Mouse (Mus musculus) forebrain, embryonic 10.5 days (tissue): ENCODE results near the gene Wdr37. TPM values are rescaled to one million over a fixed set of nuclear protein-coding genes. Genes with fewer than 3 reads are reported as not detected.
A peak's percentile ranks its signal among the peaks of the same experiment; 100 is the strongest.

Experiments used
- DNase-seq: peaks from one replicate; pipeline ENCODE4 v3.0.0-alpha.2; 2017; ENCODE audit warnings: low spot score; ENCODE audit errors: extremely low spot score
- H3K27ac ChIP-seq: fragments of 300-500 bp; sonication (generic); 2 replicates; pipeline ENCODE4 v1.5.1; 2016; ENCODE audit warnings: mild to moderate bottlenecking
- H3K27me3 ChIP-seq: fragments of 300-500 bp; sonication (generic); 2 replicates; pipeline ENCODE4 v1.6.1; 2016; ENCODE audit warnings: mild to moderate bottlenecking; ENCODE audit not compliant: poor library complexity, severe bottlenecking
- H3K36me3 ChIP-seq: fragments of 300-500 bp; sonication (generic); replicated peaks from 2 replicates; pipeline ENCODE4 v1.6.1; 2016; ENCODE audit warnings: mild to moderate bottlenecking, moderate library complexity
- H3K4me1 ChIP-seq: fragments of 300-500 bp; sonication (generic); 2 replicates; pipeline ENCODE4 v1.6.1; 2016
- H3K4me3 ChIP-seq: fragments of 300-500 bp; sonication (generic); 2 replicates; pipeline ENCODE4 v1.5.1; 2016; ENCODE audit warnings: mild to moderate bottlenecking, moderate library complexity
- H3K9me3 ChIP-seq: fragments of 300-500 bp; sonication (generic); 2 replicates; pipeline ENCODE4 v1.6.1; 2016; ENCODE audit warnings: mild to moderate bottlenecking, moderate library complexity
- WGBS: fragments of 180-500 bp; shearing (Covaris S2); methylation state at CpG from one replicate; pipeline ENCODE4 v1.1.7; 2016; 5-methylcytosine and 5-hydroxymethylcytosine counted together
- microRNA-seq: library from miRNA; unstranded; fragments of <30 nt; microRNA quantifications from one replicate; pipeline ENCODE4, GENCODE M21; 2017
- polyA plus RNA-seq: library from polyadenylated mRNA; unstranded; fragments of >200 nt; fragmentation: Nextera tagmentation; extraction: Ambion mirVana; gene quantifications from 2 replicates; pipeline ENCODE4 v1.2.1, GENCODE M21; 2016

Wdr37 gene
- polyA plus RNA-seq, 1 experiment from 2014 or later, result 32.1 TPM

- no peak for DNase-seq
- peaks cover 4% of the 10 kb centered on the region for H3K4me1 ChIP-seq
- no peaks in the 10 kb centered on the region for H3K36me3 ChIP-seq
- H3K4me3 ChIP-seq, result no peak overlapping the region
- no peaks in the 10 kb centered on the region for H3K27me3 ChIP-seq
- H3K9me3 ChIP-seq, result no peaks in the 10 kb centered on the region
- 88% methylated on average over 10 of the region's 10 CpGs for WGBS
- no peak overlapping the region for H3K27ac ChIP-seq
Observed at GRCm38 (mm10) chr13:8783686-8784307, 87.9 kb downstream of the Wdr37 start.

GRCm38 (mm10) chr13:8782636-8783035 lies 89.1 kb downstream of the Wdr37 start:
- no peaks in the 10 kb centered on the region for H3K36me3 ChIP-seq
- H3K9me3 ChIP-seq, result no peaks in the 10 kb centered on the region
- WGBS, result 69% methylated on average over 4 of the region's 4 CpGs
- H3K27ac ChIP-seq, result no peak overlapping the region
- H3K27me3 ChIP-seq, result no peaks in the 10 kb centered on the region
- peaks cover 4% of the 10 kb centered on the region for H3K4me1 ChIP-seq
- no peak overlapping the region for H3K4me3 ChIP-seq
- no peak for DNase-seq

GRCm38 (mm10) chr13:8780441-8780840 lies 91.3 kb downstream of the Wdr37 start:
- H3K27me3 ChIP-seq, result no peaks in the 10 kb centered on the region
- H3K36me3 ChIP-seq, result no peaks in the 10 kb centered on the region
- H3K4me1 ChIP-seq, result peaks cover 4% of the 10 kb centered on the region
- WGBS, result 53% methylated on average over 4 of the region's 4 CpGs
- H3K9me3 ChIP-seq, result no peaks in the 10 kb centered on the region
- H3K27ac ChIP-seq, result no peak overlapping the region
- no peak overlapping the region for H3K4me3 ChIP-seq
- DNase-seq, result peak; percentile 37

GRCm38 (mm10) chr13:8770616-8771015 lies 101.1 kb downstream of the Wdr37 start:
- WGBS, result 88% methylated on average over 4 of the region's 4 CpGs
- no peak for DNase-seq
- Histone ChIP-seq H3K36me3 (no peaks in the 10 kb centered on the region), H3K27ac (no peak overlapping the region), H3K9me3 (peaks cover 4% of the 10 kb centered on the region; the same call in 1 of the 2 replicates), H3K4me1 (peaks cover 6% of the 10 kb centered on the region; the same call in 1 of the 2 replicates), H3K27me3 (no peaks in the 10 kb centered on the region), H3K4me3 (no peak overlapping the region)

- no peaks in the 10 kb centered on the region for H3K36me3 ChIP-seq
- no peak overlapping the region for H3K4me3 ChIP-seq
- peaks cover 3% of the 10 kb centered on the region; the same call in 1 of the 2 replicates for H3K4me1 ChIP-seq
- H3K27ac ChIP-seq, result no peak overlapping the region
- H3K9me3 ChIP-seq, result peaks cover 4% of the 10 kb centered on the region; the same call in 1 of the 2 replicates
- no peaks in the 10 kb centered on the region for H3K27me3 ChIP-seq
- WGBS, result 95% methylated on average over 7 of the region's 7 CpGs
- DNase-seq, result no peak
Observed at GRCm38 (mm10) chr13:8769654-8770227, 102.0 kb downstream of the Wdr37 start.

- no peaks in the 10 kb centered on the region for H3K9me3 ChIP-seq
- no peaks in the 10 kb centered on the region for H3K27me3 ChIP-seq
- no peak for DNase-seq
- H3K27ac ChIP-seq, result no peak overlapping the region
- no peaks in the 10 kb centered on the region for H3K4me1 ChIP-seq
- no peaks in the 10 kb centered on the region for H3K36me3 ChIP-seq
- WGBS, result 68% methylated on average over 8 of the region's 8 CpGs
- no peak overlapping the region for H3K4me3 ChIP-seq
Observed at GRCm38 (mm10) chr13:8760940-8761339, 110.8 kb downstream of the Wdr37 start.

Small RNA genes within 50 kb of the gene (microRNA-seq; reads per million reads assigned to microRNA genes)
- gene Gm22750, result not detected

Other genes starting within 250 kb of the Wdr37 start
- 175 and 182 TPM in 2 replicates for gene Idi1, start 13.6 kb upstream of the Wdr37 start, polyA plus RNA-seq
- gene Gm9745, start 76.3 kb upstream of the Wdr37 start, polyA plus RNA-seq, result not detected in 2 replicates
- 0.10 and 0.14 TPM in 2 replicates for gene Idi2, start 81.0 kb upstream of the Wdr37 start, polyA plus RNA-seq
- gene Gtpbp4, start 124.2 kb upstream of the Wdr37 start, polyA plus RNA-seq, result 119 and 125 TPM in 2 replicates
- 32.6 and 34.2 TPM in 2 replicates for gene Larp4b, start 222.0 kb upstream of the Wdr37 start, polyA plus RNA-seq